Mouse (Mus musculus) stomach, postnatal 0 days (tissue): Measurements from ENCODE around the gene Otud4. TPM values are rescaled to one million over a fixed set of nuclear protein-coding genes. Genes with fewer than 3 reads are reported as not detected.
"Not testable (repeated sequence)": the region's sequence is repeated elsewhere in the genome, so short reads cannot be mapped to it uniquely, and the experiment has no call there.

Experiments
- ATAC-seq: fragments of 200-750 bp; cut with Nextera tagmentation; 2 replicates; pipeline ENCODE4 v1.8.0; 2017; ENCODE audit not compliant: low FRiP score, low TSS enrichment
- DNase-seq: peaks from one replicate; pipeline ENCODE4 v3.0.0-alpha.2; 2016; ENCODE audit warnings: low spot score
- H3K27ac ChIP-seq: fragments of 300-500 bp; sonication (generic); replicated peaks from 2 replicates; pipeline ENCODE4 v1.5.1; 2014; ENCODE audit warnings: mild to moderate bottlenecking, control low read depth
- H3K27me3 ChIP-seq: fragments of 300-500 bp; sonication (generic); 2 replicates; pipeline ENCODE4 v1.6.1; 2014; ENCODE audit warnings: low read length; ENCODE audit not compliant: control insufficient read depth, insufficient read depth
- H3K36me3 ChIP-seq: fragments of 300-500 bp; sonication (generic); 2 replicates; pipeline ENCODE4 v1.6.1; 2014; ENCODE audit warnings: low read length, mixed read lengths; ENCODE audit not compliant: control insufficient read depth, insufficient read depth
- H3K4me1 ChIP-seq: fragments of 300-500 bp; sonication (generic); replicated peaks from 2 replicates; pipeline ENCODE4 v1.6.1; 2014; ENCODE audit warnings: antibody characterized with exemption; ENCODE audit not compliant: control insufficient read depth, insufficient read depth
- H3K4me2 ChIP-seq: fragments of 300-500 bp; sonication (generic); replicated peaks from 2 replicates; pipeline ENCODE4 v1.6.1; 2014; ENCODE audit warnings: low read depth, mild to moderate bottlenecking, control low read depth, moderate library complexity
- H3K4me3 ChIP-seq: fragments of 300-500 bp; sonication (generic); 2 replicates; pipeline ENCODE4 v1.5.1; 2014; ENCODE audit warnings: low read depth, low read length, control low read depth
- H3K9ac ChIP-seq: fragments of 300-500 bp; sonication (generic); 2 replicates; pipeline ENCODE4 v1.6.1; 2014; ENCODE audit warnings: mild to moderate bottlenecking, low read length, control low read depth, mixed read lengths
- H3K9me3 ChIP-seq: fragments of 300-500 bp; sonication (generic); 2 replicates; pipeline ENCODE4 v1.6.1; 2016; ENCODE audit warnings: low read length; ENCODE audit not compliant: control insufficient read depth
- CTCF ChIP-seq: IDR thresholded peaks from 2 replicates; pipeline ENCODE4 v1.5.1; 2016; ENCODE audit warnings: antibody characterized with exemption, low read depth, mild to moderate bottlenecking, moderate library complexity
- EP300 ChIP-seq: optimal IDR thresholded peaks from 2 replicates; pipeline ENCODE3; 2016; ENCODE audit warnings: antibody characterized with exemption
- WGBS: fragments of 180-500 bp; shearing (Covaris S2); extraction: QIAGEN DNeasy Blood & Tissue Kit; methylation state at CpG from one replicate; pipeline ENCODE4 v1.1.7; 2014; 5-methylcytosine and 5-hydroxymethylcytosine counted together
- polyA plus RNA-seq: library from polyadenylated mRNA; unstranded; fragments of >200 nt; fragmentation: Nextera tagmentation; extraction: Ambion mirVana; gene quantifications from 2 replicates; pipeline ENCODE4 v1.2.1, GENCODE M21; 2015

Otud4 gene
- polyA plus RNA-seq, 1 experiment from 2014 or later: 5.4 TPM

GRCm38 (mm10) chr8:79679005-79679404, 39.6 kb downstream of the Otud4 start:
- Histone ChIP-seq H3K36me3 (peaks cover 3% of the 10 kb centered on the region; the same call in 1 of the 2 replicates), H3K4me1 (no peaks in the 10 kb centered on the region), H3K4me3 (no peak overlapping the region), H3K4me2 (no peak overlapping the region), H3K27me3 (no peaks in the 10 kb centered on the region), H3K9me3 (no peaks in the 10 kb centered on the region), H3K27ac (no peak overlapping the region), H3K9ac (no peak overlapping the region)
- WGBS: 71% methylated on average over 5 of the region's 5 CpGs
- DNase-seq (no peak), ATAC-seq (no peak)
- TF ChIP-seq CTCF (no peak), EP300 (no peak)

DNA sequence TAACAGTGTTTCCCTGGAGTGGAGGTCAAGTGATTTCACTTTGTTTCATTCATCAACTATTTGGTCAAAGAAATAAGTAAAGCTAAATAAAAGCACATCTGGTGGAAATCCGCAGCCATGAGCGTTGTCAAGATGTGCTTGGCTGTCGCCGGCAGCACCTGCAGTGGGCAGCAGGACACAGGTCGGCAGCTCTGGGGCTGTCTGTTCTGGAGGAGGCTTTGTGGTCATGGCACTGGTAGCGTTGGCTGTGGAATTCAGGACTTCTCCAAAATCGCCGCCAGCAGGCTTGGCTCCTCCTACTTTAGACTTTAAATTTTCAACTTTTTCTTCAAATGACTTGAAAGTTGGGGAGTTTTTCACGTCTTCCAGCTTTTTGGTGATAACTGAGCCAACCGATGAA, 40.7 kb downstream of the Otud4 start:
- H3K27ac ChIP-seq, H3K36me3 ChIP-seq, H3K4me1 ChIP-seq, H3K9me3 ChIP-seq, H3K27me3 ChIP-seq, DNase-seq, ATAC-seq, H3K9ac ChIP-seq: not testable (repeated sequence)
- peak overlapping the region; percentile 46 for H3K4me3 ChIP-seq
- WGBS: 35% methylated on average over 10 of the region's 10 CpGs
- peak overlapping the region; percentile 61 for H3K4me2 ChIP-seq

DNA sequence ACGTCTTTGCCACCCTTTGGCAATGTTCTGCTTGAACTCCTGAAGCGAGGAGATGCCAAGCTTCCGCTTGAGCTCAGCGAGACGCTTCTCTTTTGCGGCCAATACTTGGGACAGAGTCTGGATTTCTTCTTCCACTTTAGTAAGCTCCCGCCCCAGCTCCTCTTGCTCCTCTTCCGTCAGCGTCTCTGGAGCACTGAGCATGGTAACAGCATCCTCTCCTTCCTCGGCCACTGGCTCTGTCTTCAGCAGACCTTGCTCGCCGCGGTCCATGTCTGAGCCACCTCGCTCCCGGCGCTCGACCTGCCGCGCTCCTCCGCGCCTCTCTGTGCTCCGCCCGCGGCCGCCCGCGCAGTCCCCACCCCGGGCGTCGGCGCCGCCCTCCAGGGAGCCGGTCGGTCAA, 41.1 kb downstream of the Otud4 start:
- Histone ChIP-seq H3K9me3 (no peaks in the 10 kb centered on the region), H3K4me1 (no peaks in the 10 kb centered on the region), H3K4me2 (peak overlapping the region; percentile 61), H3K27ac (no peak overlapping the region), H3K4me3 (peak overlapping the region; percentile 46), H3K36me3 (peaks cover 8% of the 10 kb centered on the region; the same call in 1 of the 2 replicates), H3K9ac (peak overlapping the region; percentile 41), H3K27me3 (no peaks in the 10 kb centered on the region)
- WGBS: 3% methylated on average over 34 of the region's 34 CpGs
- peak; percentile 43 for DNase-seq
- ATAC-seq: peak; percentile 76
- TF ChIP-seq CTCF (no peak), EP300 (no peak)

DNA sequence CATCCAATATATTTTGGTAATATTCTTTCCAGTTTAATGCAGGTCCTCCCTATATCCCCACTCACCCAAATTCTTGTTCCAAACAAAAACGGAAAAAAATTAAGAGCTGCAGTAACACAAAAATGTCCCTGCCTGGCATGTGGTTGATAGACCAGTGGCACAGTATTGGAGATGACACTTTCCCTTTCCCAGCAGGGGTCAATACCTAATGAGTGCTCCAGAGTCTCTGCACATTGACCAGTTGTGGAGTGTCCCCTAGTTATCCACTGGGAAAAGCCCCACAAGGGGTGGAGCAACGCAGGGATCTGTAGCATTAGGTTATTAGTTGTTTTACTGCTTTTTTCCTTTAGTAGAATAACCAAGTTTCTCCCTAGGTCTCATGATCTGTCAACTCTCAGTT, 41.5 kb downstream of the Otud4 start:
- Histone ChIP-seq H3K27ac (no peak overlapping the region), H3K4me3 (peak overlapping the region; percentile 46), H3K36me3 (peaks cover 8% of the 10 kb centered on the region; the same call in 1 of the 2 replicates), H3K4me1 (no peaks in the 10 kb centered on the region), H3K9ac (peak overlapping the region; percentile 41), H3K27me3 (no peaks in the 10 kb centered on the region), H3K4me2 (peak overlapping the region; percentile 61), H3K9me3 (no peaks in the 10 kb centered on the region)
- DNase-seq (no peak), ATAC-seq (no peak)
- 37% methylated on average over 2 of the region's 2 CpGs for WGBS
- TF ChIP-seq CTCF (no peak), EP300 (no peak)

GRCm38 (mm10) chr8:79685927-79686326, 46.5 kb downstream of the Otud4 start:
- not testable (repeated sequence) for H3K4me3 ChIP-seq, H3K9ac ChIP-seq, H3K4me1 ChIP-seq, H3K27ac ChIP-seq, H3K27me3 ChIP-seq, H3K9me3 ChIP-seq, DNase-seq, ATAC-seq, H3K4me2 ChIP-seq
- H3K36me3 ChIP-seq: peaks cover 26% of the 10 kb centered on the region; the same call in 1 of the 2 replicates
- WGBS: 96% methylated on average over 3 of the region's 5 CpGs

- no peak for DNase-seq
- TF ChIP-seq CTCF (no peak), EP300 (no peak)
- no peak overlapping the region for H3K4me3 ChIP-seq
- no peak overlapping the region for H3K9ac ChIP-seq
- no peak overlapping the region for H3K27ac ChIP-seq
- no peak overlapping the region for H3K4me2 ChIP-seq
- peaks cover 18% of the 10 kb centered on the region for H3K36me3 ChIP-seq
- ATAC-seq: no peak
- no peaks in the 10 kb centered on the region for H3K9me3 ChIP-seq
- 77% methylated on average over 2 of the region's 2 CpGs for WGBS
- no peaks in the 10 kb centered on the region for H3K27me3 ChIP-seq
- no peaks in the 10 kb centered on the region for H3K4me1 ChIP-seq
Observed at GRCm38 (mm10) chr8:79692531-79692930, 53.1 kb downstream of the Otud4 start.
